Mouse (Mus musculus) spleen, postnatal 4 days (tissue): ENCODE measurements at regions not wholly inside any gene's neighbourhood (a gene's known extent, or its start where the extent isn't known, plus 50 kb on each side); places are given as distances from the start of the nearest gene placed in this dataset.

Experiments
- DNase-seq, 2 experiments: peaks; one replicate each; pipeline ENCODE4 v3.0.0; 2022; ENCODE audit warnings: low spot score in 2 of 2

- DNase-seq, result no peak
These were observed 389.4 kb downstream of the Plk2 start for GRCm38 (mm10) chr13:110784162-110784785.

- no peak for DNase-seq
These were observed 390.0 kb downstream of the Plk2 start for GRCm38 (mm10) chr13:110784822-110785221.

GRCm38 (mm10) chr13:110798313-110798712, 403.5 kb downstream of the Plk2 start:
- DNase-seq, result no peak

- no peak for DNase-seq
These were observed 408.0 kb downstream of the Plk2 start for GRCm38 (mm10) chr13:110802841-110803240.

- no peak for DNase-seq
These were observed 417.6 kb downstream of the Plk2 start for GRCm38 (mm10) chr13:110812401-110812800.

- DNase-seq, result no peak
These were observed 419.2 kb downstream of the Plk2 start for GRCm38 (mm10) chr13:110814066-110814465.

- no peak for DNase-seq
These were observed 424.5 kb downstream of the Plk2 start for GRCm38 (mm10) chr13:110819301-110819862.

GRCm38 (mm10) chr13:110824878-110825277, 429.9 kb upstream of the Actbl2 start:
- no peak for DNase-seq

GRCm38 (mm10) chr13:110832442-110832841, 422.4 kb upstream of the Actbl2 start:
- no peak for DNase-seq

- no peak for DNase-seq
These were observed 417.9 kb upstream of the Actbl2 start for GRCm38 (mm10) chr13:110836936-110837335.

GRCm38 (mm10) chr13:110841949-110842348, 412.9 kb upstream of the Actbl2 start:
- no peak for DNase-seq

- no peak for DNase-seq
These were observed 409.1 kb upstream of the Actbl2 start for GRCm38 (mm10) chr13:110845695-110846094.

GRCm38 (mm10) chr13:110852996-110853727, 401.7 kb upstream of the Actbl2 start:
- DNase-seq, result no peak

GRCm38 (mm10) chr13:110854213-110854612, 400.6 kb upstream of the Actbl2 start:
- DNase-seq, result no peak

GRCm38 (mm10) chr13:110865902-110866512, 388.8 kb upstream of the Actbl2 start:
- no peak for DNase-seq

- DNase-seq, result no peak
These were observed 388.1 kb upstream of the Actbl2 start for GRCm38 (mm10) chr13:110866713-110867112.

- no peak for DNase-seq
These were observed 383.6 kb upstream of the Actbl2 start for GRCm38 (mm10) chr13:110871125-110871775.

GRCm38 (mm10) chr13:110871776-110872135, 383.1 kb upstream of the Actbl2 start:
- DNase-seq, result no peak

- no peak for DNase-seq
These were observed 373.2 kb upstream of the Actbl2 start for GRCm38 (mm10) chr13:110881573-110881972.

- DNase-seq, result no peak
These were observed 372.6 kb upstream of the Actbl2 start for GRCm38 (mm10) chr13:110882173-110882572.

GRCm38 (mm10) chr13:110882661-110883172, 372.1 kb upstream of the Actbl2 start:
- no peak for DNase-seq

- no peak for DNase-seq
These were observed 360.9 kb upstream of the Actbl2 start for GRCm38 (mm10) chr13:110893909-110894308.
